Mouse (Mus musculus) liver, adult 2 months (tissue): ENCODE data around the gene Rap1gap2. TPM values are rescaled to one million over a fixed set of nuclear protein-coding genes. Genes with fewer than 3 reads are reported as not detected.

Experiments used
- DNase-seq: peaks from one replicate; pipeline ENCODE4 v3.0.0-alpha.2; 2011; ENCODE audit warnings: low read depth, low spot score; ENCODE audit errors: extremely low read depth
- H3K27ac ChIP-seq: fragments of 200-500 bp; replicated peaks from 2 replicates; pipeline ENCODE4 v1.5.1; 2012; ENCODE audit warnings: low read depth, mild to moderate bottlenecking, control low read depth, inconsistent platforms, low read length; ENCODE audit not compliant: insufficient read depth
- H3K27me3 ChIP-seq: fragments of 200-500 bp; 2 replicates; pipeline ENCODE4 v1.6.1; 2012; ENCODE audit warnings: mild to moderate bottlenecking, moderate library complexity, low read length, inconsistent platforms; ENCODE audit not compliant: control insufficient read depth, insufficient read depth
- H3K36me3 ChIP-seq: fragments of 200-500 bp; 2 replicates; pipeline ENCODE4 v1.6.1; 2012; ENCODE audit warnings: low read length, inconsistent platforms; ENCODE audit not compliant: control insufficient read depth, insufficient read depth
- H3K4me1 ChIP-seq: fragments of 200-500 bp; 2 replicates; pipeline ENCODE4 v1.6.1; 2011; ENCODE audit warnings: low read length; ENCODE audit not compliant: control insufficient read depth, insufficient read depth
- H3K4me3 ChIP-seq: fragments of 200-500 bp; 2 replicates; pipeline ENCODE4 v1.5.1; 2011; ENCODE audit warnings: low read depth, mild to moderate bottlenecking, control low read depth, low read length, moderate library complexity; ENCODE audit not compliant: insufficient read depth
- H3K79me2 ChIP-seq: fragments of 200-500 bp; 2 replicates; pipeline ENCODE4 v1.6.1; 2012; ENCODE audit warnings: inconsistent platforms, mild to moderate bottlenecking, low read length, moderate library complexity; ENCODE audit not compliant: control insufficient read depth, insufficient read depth
- H3K9ac ChIP-seq: fragments of 200-500 bp; 2 replicates; pipeline ENCODE4 v1.6.1; 2012; ENCODE audit warnings: low read depth, mild to moderate bottlenecking, control low read depth, inconsistent platforms, low read length
- CTCF ChIP-seq: fragments of 200-500 bp; IDR thresholded peaks from 2 replicates; pipeline ENCODE4 v1.5.1; 2011; ENCODE audit warnings: low read depth, low read length, control low read depth
- POLR2A ChIP-seq: fragments of 200-500 bp; IDR thresholded peaks from 2 replicates; pipeline ENCODE4 v1.6.1; 2011; ENCODE audit warnings: low read length, control low read depth; ENCODE audit not compliant: insufficient read depth; ENCODE audit errors: extremely low read depth
- WGBS: fragments of 180-500 bp; shearing (Covaris S2); methylation state at CpG from one replicate; pipeline ENCODE4 v1.1.7; 2018; 5-methylcytosine and 5-hydroxymethylcytosine counted together
- polyA plus RNA-seq: library from polyadenylated mRNA; depleted of rRNA; stranded (reverse); fragments of >200 nt; gene quantifications from 2 replicates; pipeline ENCODE4 v1.2.3, GENCODE M21; 2012
- total RNA-seq: library from RNA; depleted of rRNA; stranded (reverse); fragments of >200 nt; gene quantifications from 2 replicates; pipeline ENCODE4 v1.2.3, GENCODE M21; 2014

Rap1gap2 gene
- total and polyA plus RNA-seq, 2 experiments = 0.46 to 0.48 TPM

DNA sequence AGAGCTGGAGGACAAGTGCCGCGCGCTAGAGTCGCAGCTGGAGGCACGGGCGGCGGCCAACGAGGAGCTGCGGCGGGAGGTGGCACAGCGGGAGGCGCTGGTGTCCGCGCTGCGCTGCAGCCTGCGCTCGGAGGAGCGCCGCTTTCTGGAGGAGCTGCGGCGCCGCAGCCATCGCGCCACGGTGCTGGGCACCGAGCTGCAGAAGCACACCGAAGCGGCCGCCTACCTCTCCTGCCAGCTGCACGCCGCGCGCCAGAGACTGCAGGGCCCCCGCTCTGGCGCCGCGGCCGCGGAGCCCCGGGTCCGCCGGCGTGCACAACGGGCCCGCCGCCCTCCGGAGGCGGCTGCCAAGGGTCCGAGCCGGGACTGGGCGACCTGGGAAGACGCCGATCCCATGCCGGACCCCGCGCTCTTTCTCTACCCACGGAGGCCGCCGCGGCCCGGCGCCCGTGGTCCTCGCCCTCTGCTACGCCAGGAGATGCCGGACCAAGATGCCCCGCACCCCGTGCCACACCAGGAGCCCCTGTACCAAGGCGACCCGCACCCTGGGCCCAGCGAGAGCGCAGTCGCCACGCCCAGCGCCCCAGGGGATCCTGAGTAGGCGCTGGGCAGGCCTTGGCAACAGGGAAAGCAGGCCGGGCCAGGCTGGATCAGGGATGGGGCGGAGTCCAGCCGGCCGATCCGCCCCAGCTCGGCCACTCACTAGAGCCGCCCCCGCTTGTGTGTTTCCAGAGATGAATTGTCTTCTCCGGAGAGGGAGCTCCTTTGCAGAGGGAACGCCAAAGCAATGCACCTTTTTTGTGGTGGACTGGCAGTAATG is 27.5 kb upstream of the Rap1gap2 start:
- peak overlapping the region; percentile 78 for H3K4me3 ChIP-seq
- peak; percentile 73 for DNase-seq
- peaks cover 10% of the 10 kb centered on the region; the same call in 1 of the 2 replicates for H3K4me1 ChIP-seq
- no peaks in the 10 kb centered on the region for H3K27me3 ChIP-seq
- under 1% methylated on average over 84 of the region's 86 CpGs for WGBS
- peak overlapping the region; percentile 80 for H3K27ac ChIP-seq
- peak overlapping the region; percentile 85 for H3K9ac ChIP-seq
- H3K36me3 ChIP-seq = no peaks in the 10 kb centered on the region
- peak; percentile 87 for TF ChIP-seq CTCF
- no peak for TF ChIP-seq POLR2A
- H3K79me2 ChIP-seq = no peaks in the 10 kb centered on the region

DNA sequence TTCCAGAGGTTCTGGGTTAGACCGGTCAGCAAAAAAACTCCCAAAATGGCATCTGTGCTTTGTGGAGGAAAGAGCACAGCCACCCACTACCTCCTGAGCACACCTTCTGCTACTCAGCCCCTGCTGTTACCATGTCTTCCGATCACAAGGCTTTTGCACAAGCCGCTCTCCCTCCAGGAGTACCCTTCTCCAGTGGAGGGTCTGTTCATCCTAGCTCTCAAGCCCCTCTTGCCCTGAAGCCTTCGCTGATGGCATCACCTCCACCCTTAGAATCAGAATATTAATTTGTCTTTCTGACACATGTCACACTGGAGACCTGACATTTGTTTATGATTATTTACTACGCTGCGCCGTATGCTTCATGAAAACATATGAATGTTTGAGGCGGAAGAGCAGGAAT is 26.8 kb upstream of the Rap1gap2 start:
- H3K27me3 ChIP-seq = no peaks in the 10 kb centered on the region

DNA sequence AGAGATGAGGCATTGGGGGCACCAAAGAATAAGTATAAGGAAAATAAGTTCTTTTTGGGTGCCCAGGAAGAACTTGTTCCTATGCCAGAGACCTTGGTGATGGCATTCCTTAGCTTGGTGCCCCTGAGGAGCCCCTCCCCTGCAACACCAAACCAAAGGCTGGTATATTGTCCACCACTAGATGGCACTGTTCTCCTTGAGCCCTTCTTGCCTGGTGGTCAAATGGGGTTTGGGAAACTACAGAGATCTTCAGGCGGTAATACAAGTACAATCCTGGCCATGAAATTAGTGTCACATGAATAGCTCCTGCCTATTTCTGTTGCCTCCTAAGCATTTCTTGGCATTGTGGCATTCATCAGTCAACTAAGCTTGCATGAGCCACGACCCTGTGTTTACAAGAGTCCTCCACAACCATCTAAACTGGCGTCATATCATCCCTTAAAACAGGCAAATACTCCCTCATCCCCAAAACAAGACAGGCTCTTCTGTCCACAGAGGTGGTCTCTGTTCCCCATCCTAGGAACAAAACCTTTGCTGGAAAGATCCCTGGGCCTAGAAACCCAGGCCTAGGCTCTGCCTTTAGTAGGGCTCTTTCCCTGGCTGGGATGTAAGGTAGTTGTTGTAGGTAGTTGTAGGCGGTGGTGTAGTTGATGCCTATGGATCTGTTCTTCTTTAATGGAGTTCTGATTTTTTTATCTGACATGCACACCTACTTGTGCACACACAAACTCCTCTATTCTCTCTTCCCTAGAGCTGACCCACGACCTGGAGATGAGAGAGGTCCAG is 24.0 kb upstream of the Rap1gap2 start:
- no peaks in the 10 kb centered on the region for H3K36me3 ChIP-seq

More for the DNA sequence above, 26.8 kb upstream of the Rap1gap2 start:
- DNase-seq = no peak
- Histone ChIP-seq H3K36me3 (no peaks in the 10 kb centered on the region), H3K4me1 (peaks cover 10% of the 10 kb centered on the region; the same call in 1 of the 2 replicates), H3K27ac (no peak overlapping the region), H3K79me2 (no peaks in the 10 kb centered on the region), H3K9ac (peak overlapping the region; percentile 85), H3K4me3 (peak overlapping the region; percentile 78; the same call in 1 of the 2 replicates)
- 31% methylated on average over 8 of the region's 8 CpGs for WGBS
- TF ChIP-seq POLR2A (no peak), CTCF (no peak)

DNA sequence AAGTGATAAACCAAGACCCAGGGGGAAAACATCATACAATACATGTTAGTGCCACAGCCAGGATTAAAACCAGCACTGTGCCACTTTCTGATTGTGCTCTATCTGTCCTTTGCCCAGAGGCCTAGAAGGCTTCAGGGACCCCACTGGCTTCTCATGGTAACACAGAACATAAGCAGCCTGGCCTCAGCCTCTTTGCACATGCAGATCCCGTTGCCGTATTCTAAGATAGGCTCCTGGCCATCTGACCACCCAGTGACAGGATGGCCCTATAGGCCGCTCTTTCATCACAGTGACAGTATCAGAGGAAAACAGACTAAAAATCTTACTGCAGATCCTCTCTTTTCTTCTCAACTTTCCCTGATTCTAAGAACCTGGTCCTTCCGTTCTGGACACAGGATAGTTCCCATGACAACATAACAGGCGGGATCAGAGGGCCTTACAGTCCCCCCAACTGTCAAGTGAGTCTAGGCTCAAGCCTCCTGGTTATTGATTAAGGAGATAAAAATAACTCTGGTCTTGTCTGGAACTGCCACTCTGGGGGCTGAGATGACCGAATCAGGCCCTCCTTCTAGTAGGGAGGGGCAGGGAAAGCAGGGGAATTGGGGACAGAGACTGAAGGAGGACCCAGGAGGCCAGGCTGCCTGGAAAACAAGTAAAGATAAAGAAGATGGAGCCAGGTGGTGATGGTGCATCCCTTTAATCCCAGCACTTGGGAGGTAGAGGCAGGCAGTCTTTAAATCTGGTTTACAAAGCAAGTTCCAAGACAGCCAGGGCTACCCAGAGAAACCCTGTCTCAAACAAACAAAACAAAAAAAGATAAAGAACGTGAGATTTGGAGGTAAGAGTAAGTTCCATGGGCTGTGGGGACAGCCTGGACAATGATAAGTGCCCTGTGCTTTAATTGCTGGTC is 21.4 kb upstream of the Rap1gap2 start:
- Histone ChIP-seq H3K36me3 (no peaks in the 10 kb centered on the region), H3K79me2 (no peaks in the 10 kb centered on the region), H3K27ac (no peak overlapping the region), H3K9ac (no peak overlapping the region), H3K4me1 (no peaks in the 10 kb centered on the region), H3K4me3 (no peak overlapping the region), H3K27me3 (no peaks in the 10 kb centered on the region)
- no peak for TF ChIP-seq CTCF
- TF ChIP-seq POLR2A = no peak
- DNase-seq = no peak
- WGBS = 85% methylated on average over 7 of the region's 7 CpGs

More for the DNA sequence above, 24.0 kb upstream of the Rap1gap2 start:
- Histone ChIP-seq H3K27me3 (no peaks in the 10 kb centered on the region), H3K9ac (no peak overlapping the region), H3K4me1 (peaks cover 10% of the 10 kb centered on the region; the same call in 1 of the 2 replicates), H3K27ac (no peak overlapping the region), H3K4me3 (no peak overlapping the region), H3K79me2 (no peaks in the 10 kb centered on the region)
- WGBS = 73% methylated on average over 5 of the region's 5 CpGs
- peak; percentile 48 for DNase-seq
- no peak for TF ChIP-seq POLR2A
- TF ChIP-seq CTCF = peak; percentile 76

DNA sequence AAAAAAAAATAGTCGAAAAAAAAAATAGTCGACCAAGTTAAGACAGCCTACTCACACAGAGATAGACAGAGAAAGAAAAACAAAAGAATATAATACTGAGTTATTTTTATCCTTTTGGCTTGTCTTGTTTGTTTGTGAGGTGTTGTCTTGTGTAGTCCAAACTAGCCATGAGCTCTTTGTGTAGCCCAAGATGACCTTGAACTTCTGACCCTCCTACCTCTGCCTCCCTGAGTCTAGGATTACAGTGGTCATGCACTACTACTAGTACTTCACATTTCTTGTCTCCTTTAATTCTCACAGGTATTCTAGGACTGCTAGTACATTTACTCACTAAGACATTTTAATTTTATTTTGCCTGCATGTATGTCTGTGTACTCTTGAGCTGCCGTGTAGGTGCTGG is 16.8 kb upstream of the Rap1gap2 start:
- no peaks in the 10 kb centered on the region for H3K36me3 ChIP-seq
- H3K4me1 ChIP-seq = peaks cover 6% of the 10 kb centered on the region; the same call in 1 of the 2 replicates
- H3K27ac ChIP-seq = no peak overlapping the region
- no peak for DNase-seq
- H3K9ac ChIP-seq = no peak overlapping the region
- TF ChIP-seq CTCF (no peak), POLR2A (no peak)
- no peak overlapping the region for H3K4me3 ChIP-seq
- 68% methylated on average over 3 of the region's 3 CpGs for WGBS
- H3K79me2 ChIP-seq = no peaks in the 10 kb centered on the region
- H3K27me3 ChIP-seq = no peaks in the 10 kb centered on the region
